In genomic region chr11:58927790-58928651, GRCm38 (mm10) we compare ENCODE assay signal across 8 mouse cellular contexts. TPM values are rescaled to one million over a fixed set of nuclear protein-coding genes. Genes with fewer than 3 reads are reported as not detected.
DNase-seq lines count a peak whose midpoint lies in the region; ATAC-seq and TF ChIP-seq lines count a peak whose summit lies in the region.

No protein-coding gene starts in this region.

- H3K9ac ChIP-seq in ES-E14 (ENCODE audit: insufficient read depth, low read depth, low read length, poor library complexity, severe bottlenecking): no peak overlapping the region
- peak overlapping the region; percentile 46; the same call in 1 of the 2 replicates for H3K9ac ChIP-seq in intestine, embryonic 16.5 days (ENCODE audit: low read depth, low read length)
- peak overlapping the region; percentile 55 for H3K9ac ChIP-seq in liver, embryonic 14.5 days (replicated peaks)

- no peak for TF ChIP-seq POLR2A in thymus, adult 2 months (IDR thresholded peaks at IDR 0.05; ENCODE audit: control insufficient read depth, extremely low read depth, insufficient read depth, low read length, poor library complexity)

- intact Hi-C loops in gastrocnemius, postnatal 36 days (cut with DNase I): no loop called here

- peak; percentile 95 for TF ChIP-seq CTCF in liver, embryonic 14.5 days (IDR thresholded peaks at IDR 0.05; ENCODE audit: low read depth)
- TF ChIP-seq CTCF in thymus, adult 2 months (IDR thresholded peaks at IDR 0.05; ENCODE audit: borderline replicate concordance, control insufficient read depth, extremely low read depth, insufficient read depth, low read length, poor library complexity): peak; percentile 92; the same call in 1 of the 2 replicates

- no peaks in the 10 kb centered on the region for H3K9me3 ChIP-seq in ES-E14 (ENCODE audit: control insufficient read depth, insufficient read depth, low read depth, low read length)
- H3K9me3 ChIP-seq in intestine, embryonic 16.5 days (ENCODE audit: control insufficient read depth, low read length): no peaks in the 10 kb centered on the region
- H3K9me3 ChIP-seq in liver, embryonic 14.5 days (ENCODE audit: control insufficient read depth, low read length): no peaks in the 10 kb centered on the region

- peaks cover 16% of the 10 kb centered on the region for H3K36me3 ChIP-seq in ES-E14 (ENCODE audit: control insufficient read depth, insufficient read depth, low read length, poor library complexity, severe bottlenecking)
- peaks cover 5% of the 10 kb centered on the region; the same call in 1 of the 2 replicates for H3K36me3 ChIP-seq in intestine, embryonic 16.5 days (ENCODE audit: control insufficient read depth, insufficient read depth, low read length)
- peaks cover 28% of the 10 kb centered on the region for H3K36me3 ChIP-seq in liver, embryonic 14.5 days (replicated peaks; ENCODE audit: control insufficient read depth, insufficient read depth, low read depth)
- H3K36me3 ChIP-seq in thymus, adult 2 months (ENCODE audit: control insufficient read depth, insufficient read depth, low read length): peaks cover 11% of the 10 kb centered on the region

- H3K4me1 ChIP-seq in ES-E14 (ENCODE audit: control insufficient read depth in 2 of 2, insufficient read depth in 2 of 2, low read length in 2 of 2, poor library complexity in 1 of 2): peaks cover 0 to 8% of the 10 kb centered on the region in 2 experiments; a peak in 1 of 4 replicates
- peaks cover 4% of the 10 kb centered on the region; the same call in 1 of the 2 replicates for H3K4me1 ChIP-seq in intestine, embryonic 16.5 days (ENCODE audit: control insufficient read depth, insufficient read depth, low read length)
- peaks cover 33 to 34% of the 10 kb centered on the region in 2 experiments for H3K4me1 ChIP-seq in liver, embryonic 14.5 days (replicated peaks; ENCODE audit: control insufficient read depth in 2 of 2, insufficient read depth in 2 of 2, low read length in 1 of 2)
- peaks cover 3% of the 10 kb centered on the region; the same call in 1 of the 2 replicates for H3K4me1 ChIP-seq in thymus, adult 2 months (replicated peaks; ENCODE audit: control insufficient read depth, insufficient read depth, low read length)

- TF ChIP-seq EP300 in liver, embryonic 14.5 days (IDR thresholded peaks at IDR 0.05; ENCODE audit: low read depth): peak; percentile 32; the same call in 1 of the 2 replicates

- WGBS in intestine, embryonic 16.5 days: 24% methylated on average over 20 of the region's 20 CpGs
- WGBS in liver, embryonic 14.5 days (ENCODE audit: insufficient replicate concordance): 2% methylated on average over 20 of the region's 20 CpGs
- 1% methylated on average over 20 of the region's 20 CpGs for WGBS in thymus, adult 2 months

- no peaks in the 10 kb centered on the region for H3K27me3 ChIP-seq in intestine, embryonic 16.5 days (replicated peaks; ENCODE audit: control insufficient read depth, insufficient read depth, low read length)
- H3K27me3 ChIP-seq in liver, embryonic 14.5 days (ENCODE audit: control insufficient read depth, insufficient read depth, low read length): no peaks in the 10 kb centered on the region
- no peaks in the 10 kb centered on the region for H3K27me3 ChIP-seq in thymus, adult 2 months (ENCODE audit: control insufficient read depth, insufficient read depth, low read length)

- no peak overlapping the region for H3K27ac ChIP-seq in ES-E14 (ENCODE audit: insufficient read depth, low read depth, low read length, poor library complexity, severe bottlenecking)
- peak overlapping the region; percentile 53; the same call in 1 of the 2 replicates for H3K27ac ChIP-seq in intestine, embryonic 16.5 days (ENCODE audit: low read length)
- peak overlapping the region; percentile 67 for H3K27ac ChIP-seq in liver, embryonic 14.5 days
- peak overlapping the region; percentile 96 for H3K27ac ChIP-seq in thymus, adult 2 months (ENCODE audit: control insufficient read depth, insufficient read depth, low read length)

- peak overlapping the region; percentile 47 for H3K4me2 ChIP-seq in intestine, embryonic 16.5 days (ENCODE audit: low read depth, low read length)
- H3K4me2 ChIP-seq in liver, embryonic 14.5 days (ENCODE audit: low read depth): peak overlapping the region; percentile 64

- DNase-seq in 3134 (ENCODE audit: extremely low read depth, insufficient read length, low spot score): peak; percentile 54
- DNase-seq in ES-E14 (ENCODE audit: low read depth, low spot score): no peak
- DNase-seq in cerebellum, postnatal 10 days: peak; percentile 79 to 84
- DNase-seq in gastrocnemius, postnatal 36 days: peak; percentile 30 to 34
- peak in 1 of 3 experiments; percentile 77 for DNase-seq in liver, embryonic 14.5 days (ENCODE audit: low read depth in 3 of 3, low spot score in 3 of 3)
- peak; percentile 91 for DNase-seq in naive thymus-derived CD4-positive, alpha-beta T cell, adult 2 months (ENCODE audit: low read depth)
- DNase-seq in thymus, adult 2 months: peak; percentile 75

- H3K4me3 ChIP-seq in ES-E14 (ENCODE audit: insufficient read depth in 1 of 2, low read depth in 1 of 2, low read length in 2 of 2, poor library complexity in 1 of 2, severe bottlenecking in 1 of 2): peak overlapping the region in 1 of 2 experiments; percentile 42; a peak in 2 of 4 replicates
- H3K4me3 ChIP-seq in intestine, embryonic 16.5 days (ENCODE audit: low read length): peak overlapping the region; percentile 35
- peak overlapping the region; percentile 43 to 57 for H3K4me3 ChIP-seq in liver, embryonic 14.5 days (ENCODE audit: insufficient read depth in 1 of 2, low read depth in 2 of 2, low read length in 2 of 2)
- H3K4me3 ChIP-seq in thymus, adult 2 months (ENCODE audit: control insufficient read depth, insufficient read depth, low read length): peak overlapping the region; percentile 51

- ATAC-seq in intestine, embryonic 16.5 days: peak; percentile 66
- ATAC-seq in liver, embryonic 14.5 days (ENCODE audit: insufficient read depth): peak; percentile 80

- in situ Hi-C loops in ES-E14 (cut with MboI; ENCODE audit: low sequenced_read_pairs in 2 of 2, unreplicated experiment in 2 of 2): no loop called here

TF ChIP-seq in ES-E14, 5 proteins besides CTCF, POLR2A, EP300 and RAD21:
- TF ChIP-seq MAFK (IDR thresholded peaks at IDR 0.05; ENCODE audit: insufficient read depth, low read depth, low read length) (no peak), HCFC1 (IDR thresholded peaks at IDR 0.05; ENCODE audit: borderline replicate concordance, insufficient read depth, low read length) (no peak), ZC3H11A (IDR thresholded peaks at IDR 0.05; ENCODE audit: borderline replicate concordance, low read depth, low read length) (no peak), ZNF384 (IDR thresholded peaks at IDR 0.05; ENCODE audit: low read depth, low read length) (no peak), CHD2 (IDR thresholded peaks at IDR 0.05; ENCODE audit: low read depth, low read length) (peak; percentile 49; the same call in 1 of the 2 replicates)
TF ChIP-seq in ES-E14: peak in this region for 1.

RNA-seq across cellular contexts. Expression of gene Btnl10, which starts 10.3 kb away (rescaled TPM):
- not detected in 2 replicates for total RNA-seq in ES-E14 (2012; rRNA removed)
- not detected for total RNA-seq in gastrocnemius, postnatal 36 days (2021)
- polyA plus RNA-seq in intestine, embryonic 16.5 days (2015; fragmentation: Nextera tagmentation; extraction: Ambion mirVana): 0.16 and 0.40 TPM in 2 replicates
- polyA plus RNA-seq in liver, embryonic 14.5 days (2012; rRNA removed): 18.2 and 19.3 TPM in 2 replicates
- polyA plus RNA-seq in liver, embryonic 14.5 days (2014; fragmentation: Nextera tagmentation; extraction: Ambion mirVana): 9.1 and 9.6 TPM in 2 replicates
- polyA plus RNA-seq in thymus, adult 2 months (2012; rRNA removed): 0.11 TPM in 2 replicates

RNA-seq across cellular contexts. Expression of gene Rnf187, which starts 10.7 kb away (rescaled TPM):
- total RNA-seq in ES-E14 (2012; rRNA removed): 104 and 115 TPM in 2 replicates
- total RNA-seq in gastrocnemius, postnatal 36 days (2021): 10 to 100 TPM; 86.9 to 96.5 TPM
- polyA plus RNA-seq in intestine, embryonic 16.5 days (2015; fragmentation: Nextera tagmentation; extraction: Ambion mirVana): 131 and 138 TPM in 2 replicates
- 80.8 and 83.3 TPM in 2 replicates for polyA plus RNA-seq in liver, embryonic 14.5 days (2012; rRNA removed)
- 104 and 120 TPM in 2 replicates for polyA plus RNA-seq in liver, embryonic 14.5 days (2014; fragmentation: Nextera tagmentation; extraction: Ambion mirVana)
- 335 and 488 TPM in 2 replicates for polyA plus RNA-seq in thymus, adult 2 months (2012; rRNA removed)

RNA-seq across cellular contexts. Expression of gene Hist3h2ba, which starts 20.7 kb away (rescaled TPM):
- total RNA-seq in ES-E14 (2012; rRNA removed): 109 and 141 TPM in 2 replicates
- total RNA-seq in gastrocnemius, postnatal 36 days (2021): 1 to 10 TPM; 1.1 to 1.5 TPM
- 34.7 and 40.9 TPM in 2 replicates for polyA plus RNA-seq in intestine, embryonic 16.5 days (2015; fragmentation: Nextera tagmentation; extraction: Ambion mirVana)
- polyA plus RNA-seq in liver, embryonic 14.5 days (2012; rRNA removed): 15.7 and 16.0 TPM in 2 replicates
- 4.2 and 6.0 TPM in 2 replicates for polyA plus RNA-seq in liver, embryonic 14.5 days (2014; fragmentation: Nextera tagmentation; extraction: Ambion mirVana)
- polyA plus RNA-seq in thymus, adult 2 months (2012; rRNA removed): 47.2 and 96.5 TPM in 2 replicates

RNA-seq across cellular contexts. Expression of gene Zfp39, which starts 24.0 kb away (rescaled TPM):
- 3.0 and 3.4 TPM in 2 replicates for total RNA-seq in ES-E14 (2012; rRNA removed)
- total RNA-seq in gastrocnemius, postnatal 36 days (2021): 1 to 10 TPM; 2.0 to 3.2 TPM
- 3.5 and 3.9 TPM in 2 replicates for polyA plus RNA-seq in intestine, embryonic 16.5 days (2015; fragmentation: Nextera tagmentation; extraction: Ambion mirVana)
- 3.9 and 4.6 TPM in 2 replicates for polyA plus RNA-seq in liver, embryonic 14.5 days (2012; rRNA removed)
- 5.2 and 5.4 TPM in 2 replicates for polyA plus RNA-seq in liver, embryonic 14.5 days (2014; fragmentation: Nextera tagmentation; extraction: Ambion mirVana)
- 2.7 and 3.9 TPM in 2 replicates for polyA plus RNA-seq in thymus, adult 2 months (2012; rRNA removed)

RNA-seq across cellular contexts. Expression of gene Hist3h2a, which starts 26.5 kb away (rescaled TPM):
- total RNA-seq in ES-E14 (2012; rRNA removed): 161 and 194 TPM in 2 replicates
- total RNA-seq in gastrocnemius, postnatal 36 days (2021): 10 to 100 TPM in 1 of 2 experiments, 1 to 10 TPM in 1; 9.5 to 10.5 TPM
- polyA plus RNA-seq in intestine, embryonic 16.5 days (2015; fragmentation: Nextera tagmentation; extraction: Ambion mirVana): 28.5 and 31.6 TPM in 2 replicates
- polyA plus RNA-seq in liver, embryonic 14.5 days (2012; rRNA removed): 11.0 and 11.5 TPM in 2 replicates
- polyA plus RNA-seq in liver, embryonic 14.5 days (2014; fragmentation: Nextera tagmentation; extraction: Ambion mirVana): 13.5 and 16.7 TPM in 2 replicates
- 45.9 and 51.0 TPM in 2 replicates for polyA plus RNA-seq in thymus, adult 2 months (2012; rRNA removed)
